Mouse (Mus musculus) limb, embryonic 13.5 days (tissue): ENCODE measurements around the gene Adnp. TPM values are rescaled to one million over a fixed set of nuclear protein-coding genes. Genes with fewer than 3 reads are reported as not detected.

ENCODE experiments used
- ATAC-seq: fragments of 200-750 bp; cut with Nextera tagmentation; 2 replicates; pipeline ENCODE4 v1.8.0; 2017; ENCODE audit warnings: low read depth, moderate number of reproducible peaks, moderate TSS enrichment; ENCODE audit not compliant: low FRiP score
- H3K27ac ChIP-seq: fragments of 300-500 bp; sonication (generic); 2 replicates; pipeline ENCODE4 v1.5.1; 2015; ENCODE audit warnings: inconsistent platforms, mild to moderate bottlenecking, moderate library complexity
- H3K27me3 ChIP-seq: fragments of 300-500 bp; sonication (generic); 2 replicates; pipeline ENCODE4 v1.6.1; 2015; ENCODE audit warnings: mild to moderate bottlenecking, inconsistent platforms
- H3K36me3 ChIP-seq: fragments of 300-500 bp; sonication (generic); 2 replicates; pipeline ENCODE4 v1.6.1; 2015; ENCODE audit warnings: inconsistent platforms, mild to moderate bottlenecking, moderate library complexity
- H3K4me1 ChIP-seq: fragments of 300-500 bp; sonication (generic); 2 replicates; pipeline ENCODE4 v1.6.1; 2015; ENCODE audit warnings: inconsistent platforms
- H3K4me2 ChIP-seq: fragments of 300-500 bp; sonication (generic); replicated peaks from 2 replicates; pipeline ENCODE4 v1.6.1; 2015; ENCODE audit warnings: inconsistent platforms, mild to moderate bottlenecking, moderate library complexity
- H3K4me3 ChIP-seq: fragments of 300-500 bp; sonication (generic); 2 replicates; pipeline ENCODE4 v1.5.1; 2015; ENCODE audit warnings: moderate library complexity, mild to moderate bottlenecking, inconsistent platforms
- H3K9ac ChIP-seq: fragments of 300-500 bp; sonication (generic); 2 replicates; pipeline ENCODE4 v1.6.1; 2015; ENCODE audit warnings: mild to moderate bottlenecking, inconsistent platforms
- H3K9me3 ChIP-seq: fragments of 300-500 bp; sonication (generic); 2 replicates; pipeline ENCODE4 v1.6.1; 2016; ENCODE audit warnings: inconsistent platforms
- WGBS: fragments of 180-500 bp; shearing (Covaris S2); methylation state at CpG from one replicate; pipeline ENCODE4 v1.1.7; 2015; 5-methylcytosine and 5-hydroxymethylcytosine counted together
- polyA plus RNA-seq: library from polyadenylated mRNA; unstranded; fragments of >200 nt; fragmentation: Nextera tagmentation; extraction: Ambion mirVana; gene quantifications from 2 replicates; pipeline ENCODE4 v1.2.1, GENCODE M21; 2015

The Adnp gene
- polyA plus RNA-seq, result 3.1 and 4.1 TPM in 2 replicates

DNA sequence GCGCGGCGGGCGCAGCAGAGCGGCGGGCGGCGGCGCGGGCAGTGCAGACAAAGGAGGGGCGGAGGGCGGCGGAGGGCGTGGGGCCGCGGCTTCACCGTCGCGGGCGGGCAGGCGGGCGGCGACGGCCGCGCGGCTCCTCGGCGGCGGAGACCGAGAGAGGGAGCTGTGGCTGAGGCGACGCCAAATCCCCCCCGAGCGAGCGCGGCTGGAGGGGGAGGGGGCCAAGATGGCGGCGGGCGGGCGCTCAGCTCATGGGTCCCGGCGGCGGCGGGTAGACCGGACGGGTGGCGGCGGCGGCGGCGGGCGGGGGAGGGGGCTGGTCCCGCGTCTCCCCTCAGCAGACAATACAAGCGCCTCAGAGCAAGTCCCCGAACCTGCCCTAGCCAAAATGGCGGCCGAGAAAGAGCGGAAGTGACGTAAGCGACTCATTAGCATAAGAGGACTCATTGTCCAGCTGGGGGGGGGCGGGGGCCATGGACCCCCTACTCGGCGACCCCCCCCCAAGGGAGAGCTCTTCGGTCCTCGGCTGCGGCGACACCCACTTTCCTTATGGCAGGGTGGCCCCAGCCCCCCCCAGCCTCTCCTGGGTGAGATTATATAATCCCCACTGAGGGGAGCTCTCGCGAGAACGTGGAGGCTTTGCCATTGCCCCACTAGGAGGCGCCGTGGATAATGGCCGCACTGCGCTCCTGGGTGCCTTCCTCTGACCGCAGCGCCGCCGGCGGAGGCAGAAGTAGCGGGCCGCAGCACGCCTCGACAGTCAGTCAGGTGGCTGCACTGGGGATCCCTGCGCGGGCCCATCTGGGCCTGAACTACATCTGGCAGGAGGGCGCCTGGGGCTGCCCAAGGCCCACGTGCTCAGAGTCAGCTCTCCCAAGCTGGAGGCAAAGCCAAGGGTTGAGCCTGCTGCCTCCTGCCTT is at the start of gene Adnp:
Gene Adnp (minus strand): TSS at position 388 of the 920 bp plus-strand sequence.
- H3K36me3 ChIP-seq, result peaks cover 57% of the 10 kb centered on the region

DNA sequence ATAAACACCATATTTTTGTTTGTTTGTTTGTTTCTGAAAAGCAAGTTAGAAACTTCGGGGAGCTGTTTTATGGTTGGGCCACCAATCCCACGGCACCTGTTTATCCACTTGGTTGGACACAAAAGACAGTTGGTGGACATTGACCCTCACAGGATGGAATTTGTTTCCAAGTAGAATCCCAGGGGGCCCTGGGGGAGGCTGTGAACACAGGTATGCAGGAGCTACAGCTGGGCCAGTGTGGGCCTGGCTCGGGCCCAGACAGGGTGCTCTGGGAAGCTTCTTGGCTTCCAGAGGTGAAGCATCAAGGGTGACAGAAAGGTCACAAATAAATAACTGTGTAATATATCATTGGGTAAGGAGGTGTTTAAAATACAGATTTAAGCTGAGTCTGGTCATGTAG is 49.6 kb upstream of the Adnp start:
- peaks cover 9% of the 10 kb centered on the region; the same call in 1 of the 2 replicates for H3K4me1 ChIP-seq
- no peak overlapping the region for H3K4me3 ChIP-seq
- H3K4me2 ChIP-seq, result no peak overlapping the region
- H3K27ac ChIP-seq, result no peak overlapping the region
- no peak for ATAC-seq
- H3K27me3 ChIP-seq, result 0 out of 2 replicates have a peak, but pooled peaks cover 2% of the 10 kb centered on the region
- no peaks in the 10 kb centered on the region for H3K9me3 ChIP-seq
- WGBS, result 85% methylated on average over 3 of the region's 3 CpGs
- H3K36me3 ChIP-seq, result no peaks in the 10 kb centered on the region
- no peak overlapping the region for H3K9ac ChIP-seq

More for the DNA sequence above, at the start of gene Adnp:
- Histone ChIP-seq H3K4me3 (peak within 1 kb of the TSS; percentile 100), H3K4me2 (peak within 1 kb of the TSS; percentile 88), H3K27ac (peak within 1 kb of the TSS; percentile 99), H3K4me1 (peaks cover 24% of the 10 kb centered on the region), H3K27me3 (no peaks in the 10 kb centered on the region), H3K9me3 (no peaks in the 10 kb centered on the region), H3K9ac (peak within 1 kb of the TSS; percentile 100)
- ATAC-seq, result peak; percentile 92
- WGBS, result under 1% methylated on average over 71 of the region's 89 CpGs

DNA sequence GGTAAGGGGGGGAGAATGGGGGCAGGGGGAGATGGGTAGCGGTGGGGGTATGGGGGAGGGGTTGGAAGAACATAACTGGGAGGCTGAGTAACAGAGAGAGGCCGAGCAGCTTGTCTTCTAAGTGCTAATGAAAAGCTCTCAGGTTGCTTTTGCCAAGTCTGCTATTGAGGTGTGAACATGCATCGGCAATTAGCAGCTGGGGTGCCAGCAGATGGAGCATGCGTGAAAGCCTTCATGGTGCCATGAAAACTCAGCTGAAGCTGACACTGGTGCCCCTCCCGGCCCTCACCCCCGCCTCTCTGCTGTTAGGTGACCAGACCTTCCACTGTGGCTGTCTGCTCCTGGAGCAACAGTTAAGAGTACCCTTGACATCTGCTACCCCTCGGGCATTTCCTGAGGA is 46.9 kb upstream of the Adnp start:
- H3K27ac ChIP-seq, result no peak overlapping the region
- peaks cover 9% of the 10 kb centered on the region; the same call in 1 of the 2 replicates for H3K4me1 ChIP-seq
- H3K4me2 ChIP-seq, result no peak overlapping the region
- no peak for ATAC-seq
- H3K9me3 ChIP-seq, result no peaks in the 10 kb centered on the region
- no peaks in the 10 kb centered on the region for H3K36me3 ChIP-seq
- WGBS, result 26% methylated on average over 7 of the region's 7 CpGs
- H3K27me3 ChIP-seq, result no peaks in the 10 kb centered on the region
- no peak overlapping the region for H3K9ac ChIP-seq
- H3K4me3 ChIP-seq, result no peak overlapping the region

DNA sequence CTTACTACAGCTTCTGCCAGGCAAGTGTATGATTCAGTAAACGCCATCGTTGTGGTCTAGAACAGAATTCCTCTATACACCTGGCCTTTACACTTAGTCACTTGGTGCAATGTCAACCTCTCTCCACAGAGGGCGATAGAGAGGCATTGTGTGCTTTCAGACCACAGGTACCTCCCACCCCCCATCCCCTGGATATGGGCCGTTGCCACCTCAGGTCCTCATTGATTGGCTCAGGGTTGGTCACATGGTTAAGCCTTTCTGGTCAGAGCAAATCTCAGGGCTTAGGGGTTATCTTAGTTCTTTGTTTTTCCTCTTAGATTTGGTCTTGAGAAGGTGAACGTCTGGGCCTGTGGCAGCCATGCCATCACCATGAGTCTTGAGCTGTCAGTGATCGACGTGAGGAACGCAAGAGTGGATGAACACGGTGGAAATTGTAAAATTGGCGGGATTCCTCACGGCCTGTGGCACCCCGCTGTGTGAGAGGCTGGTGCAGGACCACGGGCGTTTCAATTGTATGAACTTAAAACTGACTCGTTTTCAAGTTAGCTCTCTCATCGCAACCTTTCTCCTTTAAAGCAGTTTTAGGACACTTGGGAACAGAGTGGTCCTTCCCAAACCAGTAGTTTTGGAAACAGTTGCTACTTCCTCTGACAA is 45.9 kb upstream of the Adnp start:
- Histone ChIP-seq H3K36me3 (no peaks in the 10 kb centered on the region), H3K4me2 (peak overlapping the region; percentile 51), H3K9ac (no peak overlapping the region; the same call in 1 of the 2 replicates), H3K4me1 (peaks cover 9% of the 10 kb centered on the region; the same call in 1 of the 2 replicates), H3K27ac (no peak overlapping the region), H3K4me3 (peak overlapping the region; percentile 26), H3K9me3 (no peaks in the 10 kb centered on the region), H3K27me3 (no peaks in the 10 kb centered on the region)
- ATAC-seq, result peak; percentile 16; the same call in 1 of the 2 replicates
- 13% methylated on average over 16 of the region's 16 CpGs for WGBS

DNA sequence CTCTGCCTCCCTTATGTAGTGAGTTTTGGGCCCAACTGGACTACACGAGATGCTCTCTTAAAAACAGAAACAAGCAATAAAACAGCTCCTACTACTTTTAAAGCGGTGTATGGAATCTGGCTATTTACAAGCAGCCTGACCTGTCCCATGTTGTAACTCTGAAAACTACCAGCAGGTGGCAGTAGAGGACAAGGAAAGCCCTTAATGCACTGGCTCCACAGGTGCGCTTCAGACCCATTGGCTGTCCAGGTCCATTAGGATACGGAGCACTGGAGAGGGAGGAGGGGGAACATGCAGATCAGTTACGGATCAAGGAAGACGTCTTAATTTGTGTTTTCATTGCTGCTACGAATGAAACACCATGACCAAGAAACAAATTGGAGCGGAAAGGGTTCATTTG is 43.4 kb upstream of the Adnp start:
- Histone ChIP-seq H3K27ac (no peak overlapping the region), H3K4me3 (no peak overlapping the region), H3K9ac (no peak overlapping the region), H3K4me1 (peaks cover 9% of the 10 kb centered on the region; the same call in 1 of the 2 replicates), H3K36me3 (no peaks in the 10 kb centered on the region), H3K9me3 (no peaks in the 10 kb centered on the region), H3K4me2 (no peak overlapping the region), H3K27me3 (no peaks in the 10 kb centered on the region)
- 13% methylated on average over 8 of the region's 8 CpGs for WGBS
- ATAC-seq, result peak; percentile 44; the same call in 1 of the 2 replicates

DNA sequence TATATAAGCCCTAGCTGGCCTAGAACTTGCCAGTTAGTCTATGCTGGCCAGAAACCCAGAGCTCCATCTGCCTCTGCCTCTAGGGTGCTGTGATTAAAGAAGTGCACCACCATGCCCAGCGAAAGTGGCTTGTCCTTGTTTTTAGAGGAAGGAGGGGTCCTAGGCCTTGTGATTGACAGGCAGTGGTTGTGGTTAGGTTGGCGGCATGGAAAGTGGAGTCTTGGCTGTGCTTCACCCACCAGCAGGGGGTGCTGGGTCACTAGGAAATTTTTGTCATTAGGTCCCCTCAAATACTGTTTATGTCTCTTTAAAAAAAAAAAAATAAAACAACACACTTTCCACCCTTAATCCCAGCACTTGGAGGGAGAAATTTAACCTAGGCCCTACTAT is 41.9 kb upstream of the Adnp start:
- H3K27ac ChIP-seq, result no peak overlapping the region
- H3K27me3 ChIP-seq, result no peaks in the 10 kb centered on the region
- no peak overlapping the region for H3K9ac ChIP-seq
- 39% methylated on average over 2 of the region's 2 CpGs for WGBS
- H3K4me3 ChIP-seq, result no peak overlapping the region
- H3K9me3 ChIP-seq, result no peaks in the 10 kb centered on the region
- H3K36me3 ChIP-seq, result no peaks in the 10 kb centered on the region
- ATAC-seq, result no peak
- peaks cover 9% of the 10 kb centered on the region; the same call in 1 of the 2 replicates for H3K4me1 ChIP-seq
- no peak overlapping the region for H3K4me2 ChIP-seq

DNA sequence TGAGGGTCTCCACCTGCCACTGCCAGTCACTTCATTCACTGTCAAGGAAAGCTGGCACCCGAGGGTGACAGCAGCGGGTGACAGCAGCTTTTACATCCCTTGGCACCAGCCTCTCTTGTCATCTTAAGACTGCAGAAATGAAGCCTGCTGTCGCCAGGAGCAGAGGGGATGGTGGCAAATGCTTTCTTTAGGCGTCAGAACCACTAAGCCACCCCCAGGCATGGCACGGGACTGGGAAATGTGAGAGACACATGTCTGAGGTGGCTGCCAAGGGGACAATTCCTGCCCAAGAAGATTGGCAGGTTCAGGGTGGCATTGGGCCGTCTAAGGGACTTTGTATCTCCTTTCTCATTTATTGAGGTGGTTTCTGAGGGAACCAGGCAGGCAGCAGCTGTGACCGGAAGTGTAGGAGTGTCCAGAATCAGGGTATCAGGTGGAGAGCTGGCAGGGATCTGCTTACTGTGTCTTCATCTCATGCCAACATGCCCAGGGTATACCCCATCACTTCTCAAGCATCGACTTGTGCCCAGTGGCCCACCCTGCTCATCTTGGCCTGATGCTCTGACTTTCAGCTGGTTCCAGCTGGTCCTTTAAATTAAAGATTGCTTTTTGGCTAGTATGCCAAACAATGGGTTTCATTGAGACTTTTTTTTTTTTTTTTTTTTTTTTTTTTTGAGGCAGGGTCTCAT is 41.4 kb upstream of the Adnp start:
- H3K9me3 ChIP-seq, result no peaks in the 10 kb centered on the region
- H3K4me1 ChIP-seq, result peaks cover 9% of the 10 kb centered on the region; the same call in 1 of the 2 replicates
- WGBS, result 75% methylated on average over 8 of the region's 8 CpGs
- no peaks in the 10 kb centered on the region for H3K27me3 ChIP-seq
- no peak overlapping the region for H3K9ac ChIP-seq
- no peaks in the 10 kb centered on the region for H3K36me3 ChIP-seq
- H3K4me3 ChIP-seq, result no peak overlapping the region
- H3K4me2 ChIP-seq, result no peak overlapping the region
- no peak overlapping the region for H3K27ac ChIP-seq
- ATAC-seq, result no peak

DNA sequence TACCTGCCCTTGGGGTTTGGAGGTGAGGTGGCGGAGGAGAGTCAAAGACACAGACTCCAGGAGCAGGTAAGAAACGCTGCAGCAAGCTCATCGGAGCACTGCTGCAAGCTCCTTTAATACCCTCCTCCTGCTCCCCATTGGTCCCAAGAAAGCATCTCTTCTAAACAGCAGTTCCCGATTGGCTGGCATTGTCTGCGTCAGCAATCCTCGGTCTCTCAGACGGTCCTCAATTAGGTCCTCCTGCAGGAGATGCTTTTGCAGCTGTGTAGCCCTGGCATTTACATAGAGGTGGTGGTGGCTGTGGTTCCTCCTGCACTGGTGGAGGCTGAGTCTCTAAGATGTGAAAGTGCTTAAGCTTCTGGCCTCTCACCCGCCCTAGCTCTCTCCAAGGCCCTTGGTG is 38.7 kb upstream of the Adnp start:
- Histone ChIP-seq H3K4me2 (no peak overlapping the region), H3K27ac (no peak overlapping the region), H3K4me3 (no peak overlapping the region), H3K36me3 (no peaks in the 10 kb centered on the region), H3K27me3 (no peaks in the 10 kb centered on the region), H3K9ac (no peak overlapping the region), H3K9me3 (no peaks in the 10 kb centered on the region), H3K4me1 (no peaks in the 10 kb centered on the region)
- WGBS, result 25% methylated on average over 8 of the region's 8 CpGs
- no peak for ATAC-seq

DNA sequence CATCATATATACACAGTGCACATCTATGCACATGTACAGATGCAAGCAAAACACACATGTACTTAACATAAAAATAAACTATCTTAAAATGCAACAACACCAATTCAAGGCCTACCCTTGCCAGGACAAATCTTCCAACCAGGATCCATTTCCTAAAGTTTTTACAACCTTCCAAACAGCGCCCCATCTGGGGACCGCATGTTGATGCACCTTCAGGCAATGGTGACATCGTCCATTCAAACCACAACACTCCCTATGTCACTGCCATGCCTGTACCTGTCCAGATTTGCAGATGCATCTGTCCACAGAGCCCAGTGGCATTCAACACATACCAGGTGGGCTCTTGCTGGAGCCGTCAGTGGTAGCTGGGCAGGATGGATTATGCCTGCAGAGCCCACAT is 36.4 kb upstream of the Adnp start:
- Histone ChIP-seq H3K4me1 (no peaks in the 10 kb centered on the region), H3K36me3 (no peaks in the 10 kb centered on the region), H3K9me3 (peaks cover 14% of the 10 kb centered on the region), H3K9ac (no peak overlapping the region), H3K4me3 (no peak overlapping the region), H3K27ac (no peak overlapping the region), H3K4me2 (no peak overlapping the region), H3K27me3 (no peaks in the 10 kb centered on the region)
- no peak for ATAC-seq
- 66% methylated on average over 4 of the region's 4 CpGs for WGBS

DNA sequence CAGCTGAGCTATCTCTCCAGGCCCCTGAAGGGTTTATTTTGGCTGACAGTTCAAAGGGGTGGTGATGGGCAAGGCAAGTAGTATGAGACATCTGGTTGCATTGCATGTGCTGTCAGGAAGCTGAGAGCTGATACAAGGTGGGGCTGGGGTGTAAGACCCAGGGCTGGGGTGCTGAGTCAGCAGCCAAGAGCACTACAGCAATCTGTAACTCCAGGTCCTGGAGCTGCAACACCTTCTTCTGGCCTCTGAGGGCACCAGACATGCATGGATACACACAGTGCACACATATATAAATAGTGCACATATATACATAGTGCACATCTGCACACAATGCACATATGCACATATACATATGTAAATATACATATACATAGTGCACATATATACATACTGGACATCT is 35.9 kb upstream of the Adnp start:
- Histone ChIP-seq H3K27ac (no peak overlapping the region), H3K9me3 (peaks cover 16% of the 10 kb centered on the region), H3K4me1 (no peaks in the 10 kb centered on the region), H3K4me2 (no peak overlapping the region), H3K9ac (no peak overlapping the region), H3K36me3 (no peaks in the 10 kb centered on the region), H3K4me3 (no peak overlapping the region), H3K27me3 (no peaks in the 10 kb centered on the region)
- ATAC-seq, result 0 out of 2 replicates have a peak, but pooled peaks have one; percentile 15

DNA sequence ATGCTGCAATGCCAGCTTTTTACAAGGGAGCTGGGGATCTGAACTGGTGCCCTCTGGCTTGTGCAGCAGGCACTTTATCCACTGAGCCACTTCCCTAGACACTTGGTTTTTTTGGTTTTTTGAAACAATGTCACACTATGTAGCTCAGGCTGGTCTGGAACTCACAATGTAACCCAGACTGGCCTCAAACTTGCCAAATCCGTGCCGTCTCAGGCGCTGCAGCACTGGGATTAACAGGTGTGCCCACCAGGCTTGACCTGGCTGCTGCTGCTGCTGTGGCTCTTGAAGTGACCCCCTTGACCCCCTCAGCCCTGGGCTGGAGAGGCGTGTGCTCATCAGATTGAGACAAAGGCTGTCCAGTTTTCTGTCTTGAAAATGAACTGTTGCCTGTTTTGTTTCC is 31.4 kb upstream of the Adnp start:
- ATAC-seq, result no peak
- Histone ChIP-seq H3K27ac (no peak overlapping the region), H3K9me3 (peaks cover 16% of the 10 kb centered on the region), H3K36me3 (peaks cover 15% of the 10 kb centered on the region), H3K27me3 (no peaks in the 10 kb centered on the region), H3K4me3 (no peak overlapping the region), H3K4me1 (no peaks in the 10 kb centered on the region), H3K9ac (no peak overlapping the region), H3K4me2 (no peak overlapping the region)
- 84% methylated on average over 4 of the region's 4 CpGs for WGBS

DNA sequence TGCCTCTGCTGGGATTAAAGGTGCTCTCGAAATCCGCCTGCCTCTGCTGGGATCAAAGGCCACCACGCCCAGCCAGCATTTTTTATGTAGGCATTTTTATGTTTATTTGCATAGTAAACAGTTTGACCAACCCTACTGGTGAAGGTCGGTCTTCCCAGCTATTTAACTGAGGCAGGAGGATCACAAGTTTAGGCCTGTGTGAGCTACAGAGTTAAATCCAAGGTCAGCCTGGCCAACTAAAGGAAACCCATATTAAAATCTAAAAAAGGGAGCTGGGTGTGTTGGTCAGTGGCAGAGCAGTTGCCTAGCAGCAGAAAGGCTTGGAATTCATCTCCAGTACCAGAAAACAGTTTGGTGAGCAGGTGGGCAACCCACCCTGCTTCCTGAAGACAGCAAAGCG is 26.4 kb upstream of the Adnp start:
- no peaks in the 10 kb centered on the region for H3K27me3 ChIP-seq
- 0 out of 2 replicates have a peak, but pooled peaks cover 2% of the 10 kb centered on the region for H3K9me3 ChIP-seq
- H3K36me3 ChIP-seq, result peaks cover 26% of the 10 kb centered on the region
- ATAC-seq, result no peak
- no peak overlapping the region for H3K4me2 ChIP-seq
- H3K9ac ChIP-seq, result no peak overlapping the region
- H3K4me3 ChIP-seq, result no peak overlapping the region
- H3K4me1 ChIP-seq, result peaks cover 27% of the 10 kb centered on the region
- H3K27ac ChIP-seq, result no peak overlapping the region
- WGBS, result 87% methylated on average over 5 of the region's 5 CpGs
